Mouse (Mus musculus) midbrain, embryonic 14.5 days (tissue): ENCODE data around the gene Slc25a18. TPM values are rescaled to one million over a fixed set of nuclear protein-coding genes. Genes with fewer than 3 reads are reported as not detected.

ENCODE experiments used
- ATAC-seq: fragments of 200-750 bp; cut with Nextera tagmentation; 2 replicates; pipeline ENCODE4 v1.8.0; 2017; ENCODE audit warnings: moderate number of reproducible peaks, moderate library complexity; ENCODE audit not compliant: low FRiP score, low TSS enrichment
- DNase-seq: peaks from one replicate; pipeline ENCODE4 v3.0.0-alpha.2; 2015
- H3K27ac ChIP-seq: fragments of 300-500 bp; sonication (generic); replicated peaks from 2 replicates; pipeline ENCODE4 v1.5.1; 2014; ENCODE audit warnings: mild to moderate bottlenecking, low read depth, low read length, moderate library complexity
- H3K27me3 ChIP-seq: fragments of 300-500 bp; sonication (generic); 2 replicates; pipeline ENCODE4 v1.6.1; 2014; ENCODE audit warnings: low read length, control low read depth, mixed read lengths; ENCODE audit not compliant: control insufficient read depth, insufficient read depth
- H3K36me3 ChIP-seq: fragments of 300-500 bp; sonication (generic); 2 replicates; pipeline ENCODE4 v1.6.1; 2014; ENCODE audit warnings: low read length, control low read depth; ENCODE audit not compliant: control insufficient read depth, insufficient read depth
- H3K4me1 ChIP-seq: fragments of 300-500 bp; sonication (generic); 2 replicates; pipeline ENCODE4 v1.6.1; 2014; ENCODE audit warnings: mild to moderate bottlenecking, antibody characterized with exemption, low read length, control low read depth; ENCODE audit not compliant: control insufficient read depth, insufficient read depth
- H3K4me2 ChIP-seq: fragments of 300-500 bp; sonication (generic); 2 replicates; pipeline ENCODE4 v1.6.1; 2014; ENCODE audit warnings: mild to moderate bottlenecking, low read length, moderate library complexity
- H3K4me3 ChIP-seq: fragments of 300-500 bp; sonication (generic); replicated peaks from 2 replicates; pipeline ENCODE4 v1.5.1; 2014; ENCODE audit warnings: low read depth, low read length
- H3K9ac ChIP-seq: fragments of 300-500 bp; sonication (generic); replicated peaks from 2 replicates; pipeline ENCODE4 v1.6.1; 2014; ENCODE audit warnings: mild to moderate bottlenecking, low read length, moderate library complexity
- H3K9me3 ChIP-seq: fragments of 300-500 bp; sonication (generic); 2 replicates; pipeline ENCODE4 v1.6.1; 2016; ENCODE audit warnings: low read length, control low read depth, mixed read lengths; ENCODE audit not compliant: control insufficient read depth
- WGBS: fragments of 180-500 bp; shearing (Covaris S2); extraction: QIAGEN DNeasy Blood & Tissue Kit; methylation state at CpG from one replicate; pipeline ENCODE4 v1.1.7; 2014; 5-methylcytosine and 5-hydroxymethylcytosine counted together
- polyA plus RNA-seq: library from polyadenylated mRNA; unstranded; fragments of >200 nt; fragmentation: Nextera tagmentation; extraction: Ambion mirVana; gene quantifications from 2 replicates; pipeline ENCODE4 v1.2.1, GENCODE M21; 2014

Slc25a18 gene
- polyA plus RNA-seq, 1 experiment from 2014 or later: 8.3 TPM

DNA sequence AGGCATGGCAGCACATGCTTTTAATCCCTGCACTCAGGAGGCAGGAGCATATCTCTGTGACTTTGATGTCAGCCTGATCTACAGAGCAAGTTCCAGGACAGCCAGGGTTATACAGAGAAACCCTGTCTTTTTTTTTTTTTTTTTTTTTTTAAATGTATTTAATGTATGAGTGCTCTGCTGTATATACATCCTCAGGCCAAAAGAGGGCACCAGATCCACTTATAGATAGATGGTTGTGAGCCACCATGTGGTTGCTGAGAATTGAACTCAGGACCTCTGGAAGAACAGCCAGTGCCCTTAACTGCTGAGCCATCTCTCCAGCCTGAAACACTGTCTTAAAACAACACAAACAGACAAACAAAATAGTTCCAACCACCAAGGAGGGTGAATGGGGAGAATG lies 15.5 kb downstream of the Slc25a18 start:
- H3K27me3 ChIP-seq: no peaks in the 10 kb centered on the region
- no peaks in the 10 kb centered on the region for H3K9me3 ChIP-seq
- H3K36me3 ChIP-seq: peaks cover 24% of the 10 kb centered on the region
- H3K4me2 ChIP-seq: no peak overlapping the region
- no peak overlapping the region for H3K9ac ChIP-seq
- H3K4me3 ChIP-seq: no peak overlapping the region
- peaks cover 6% of the 10 kb centered on the region; the same call in 1 of the 2 replicates for H3K4me1 ChIP-seq
- peak; percentile 54 for DNase-seq
- ATAC-seq: no peak
- no peak overlapping the region for H3K27ac ChIP-seq

- Histone ChIP-seq H3K4me2 (no peak overlapping the region), H3K9ac (no peak overlapping the region)
- 87% methylated on average over 11 of the region's 11 CpGs for WGBS
These were observed 16.8 kb downstream of the Slc25a18 start for GRCm38 (mm10) chr6:120790153-120790552.

DNA sequence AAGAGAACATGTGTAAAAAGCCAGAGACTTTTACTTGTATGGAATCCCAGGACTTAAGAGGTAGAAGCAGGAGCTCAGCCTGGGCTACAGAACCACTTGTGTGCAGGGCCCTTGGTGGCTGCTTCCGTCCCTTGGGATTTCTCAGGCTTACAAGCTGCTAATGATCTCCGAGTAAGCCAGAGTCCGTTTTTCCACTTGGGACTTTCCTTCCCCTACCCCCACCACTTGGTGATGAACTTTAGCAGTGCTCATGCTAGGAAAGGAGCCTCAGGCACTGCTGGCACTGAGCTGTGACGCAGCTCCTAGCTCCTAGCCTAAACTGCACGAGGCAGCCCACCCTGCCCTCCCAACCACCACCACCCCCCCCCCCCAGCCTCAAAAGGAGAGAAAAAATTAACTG lies 17.3 kb downstream of the Slc25a18 start:
- 74% methylated on average over 5 of the region's 5 CpGs for WGBS
- Histone ChIP-seq H3K4me2 (no peak overlapping the region), H3K9me3 (no peaks in the 10 kb centered on the region), H3K9ac (no peak overlapping the region), H3K27ac (no peak overlapping the region), H3K4me3 (no peak overlapping the region), H3K27me3 (no peaks in the 10 kb centered on the region), H3K4me1 (no peaks in the 10 kb centered on the region), H3K36me3 (peaks cover 42% of the 10 kb centered on the region)
- DNase-seq (no peak), ATAC-seq (no peak)

More at GRCm38 (mm10) chr6:120790153-120790552, 16.8 kb downstream of the Slc25a18 start:
- Histone ChIP-seq H3K4me3 (no peak overlapping the region), H3K36me3 (peaks cover 37% of the 10 kb centered on the region), H3K27me3 (no peaks in the 10 kb centered on the region), H3K27ac (no peak overlapping the region), H3K9me3 (no peaks in the 10 kb centered on the region), H3K4me1 (no peaks in the 10 kb centered on the region)
- DNase-seq (no peak), ATAC-seq (no peak)

DNA sequence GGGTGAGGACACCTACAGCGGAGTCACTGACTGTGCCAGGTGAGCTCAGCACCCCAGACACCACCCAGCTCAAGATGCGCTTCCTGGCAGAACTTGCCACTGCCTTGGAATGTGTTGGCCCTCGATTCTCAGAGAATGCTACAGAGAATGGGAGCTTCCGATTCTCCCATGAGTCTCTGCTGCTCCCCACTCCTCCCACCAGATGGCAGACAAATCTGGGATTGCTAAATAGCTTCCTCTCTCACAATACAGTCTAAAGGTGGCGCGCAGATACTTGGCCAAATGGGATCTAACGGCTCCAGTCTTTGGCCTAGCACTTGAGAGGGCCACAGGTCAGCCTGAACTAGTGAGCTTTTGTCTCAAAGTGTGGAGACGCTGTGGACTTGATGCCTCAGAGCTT lies 19.6 kb downstream of the Slc25a18 start:
- H3K36me3 ChIP-seq: peaks cover 65% of the 10 kb centered on the region
- no peaks in the 10 kb centered on the region for H3K27me3 ChIP-seq
- no peaks in the 10 kb centered on the region for H3K9me3 ChIP-seq
- no peak overlapping the region for H3K4me3 ChIP-seq
- no peaks in the 10 kb centered on the region for H3K4me1 ChIP-seq
- WGBS: 87% methylated on average over 8 of the region's 8 CpGs
- ATAC-seq (no peak), DNase-seq (no peak)
- no peak overlapping the region for H3K4me2 ChIP-seq
- H3K27ac ChIP-seq: no peak overlapping the region
- no peak overlapping the region for H3K9ac ChIP-seq

GRCm38 (mm10) chr6:120795422-120796086 lies 22.2 kb downstream of the Slc25a18 start:
- no peak for DNase-seq
- no peaks in the 10 kb centered on the region for H3K4me1 ChIP-seq
- no peak for ATAC-seq
- H3K36me3 ChIP-seq: peaks cover 91% of the 10 kb centered on the region
- H3K9me3 ChIP-seq: no peaks in the 10 kb centered on the region
- no peak overlapping the region for H3K27ac ChIP-seq
- no peaks in the 10 kb centered on the region for H3K27me3 ChIP-seq
- 94% methylated on average over 5 of the region's 5 CpGs for WGBS
- H3K9ac ChIP-seq: no peak overlapping the region
- H3K4me2 ChIP-seq: no peak overlapping the region
- H3K4me3 ChIP-seq: no peak overlapping the region

DNA sequence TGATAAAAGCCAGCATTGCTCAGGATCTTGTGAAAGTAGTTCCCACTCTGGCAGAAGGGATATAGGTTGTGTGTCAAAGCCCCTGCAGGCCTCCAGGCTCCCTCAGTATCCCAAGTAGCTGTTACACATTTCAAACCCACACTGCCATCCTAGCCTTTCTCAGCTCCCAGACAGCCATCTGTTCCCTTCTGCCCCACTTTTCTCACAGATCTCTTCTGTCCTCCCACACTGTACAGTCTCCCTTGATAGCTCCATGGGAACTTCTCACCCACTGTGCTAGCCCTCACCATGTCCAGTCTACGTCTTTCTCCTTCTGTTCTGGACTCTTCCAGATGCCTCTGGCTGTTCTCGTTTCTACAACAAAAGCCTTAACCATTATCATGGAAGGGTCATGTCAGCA lies 22.7 kb downstream of the Slc25a18 start:
- Histone ChIP-seq H3K9ac (no peak overlapping the region), H3K4me1 (no peaks in the 10 kb centered on the region), H3K36me3 (peaks cover 96% of the 10 kb centered on the region), H3K4me2 (no peak overlapping the region), H3K27ac (no peak overlapping the region), H3K4me3 (no peak overlapping the region), H3K27me3 (no peaks in the 10 kb centered on the region), H3K9me3 (no peaks in the 10 kb centered on the region)
- DNase-seq (no peak), ATAC-seq (no peak)
- WGBS: 92% methylated on average over 2 of the region's 2 CpGs

GRCm38 (mm10) chr6:120798019-120798418 lies 24.6 kb downstream of the Slc25a18 start:
- DNase-seq: no peak
- Histone ChIP-seq H3K4me3 (no peak overlapping the region), H3K9ac (no peak overlapping the region), H3K27ac (no peak overlapping the region), H3K27me3 (no peaks in the 10 kb centered on the region), H3K4me1 (no peaks in the 10 kb centered on the region), H3K36me3 (peaks cover 98% of the 10 kb centered on the region), H3K9me3 (no peaks in the 10 kb centered on the region), H3K4me2 (no peak overlapping the region)
- no peak for ATAC-seq
- WGBS: 92% methylated on average over 7 of the region's 7 CpGs

DNA sequence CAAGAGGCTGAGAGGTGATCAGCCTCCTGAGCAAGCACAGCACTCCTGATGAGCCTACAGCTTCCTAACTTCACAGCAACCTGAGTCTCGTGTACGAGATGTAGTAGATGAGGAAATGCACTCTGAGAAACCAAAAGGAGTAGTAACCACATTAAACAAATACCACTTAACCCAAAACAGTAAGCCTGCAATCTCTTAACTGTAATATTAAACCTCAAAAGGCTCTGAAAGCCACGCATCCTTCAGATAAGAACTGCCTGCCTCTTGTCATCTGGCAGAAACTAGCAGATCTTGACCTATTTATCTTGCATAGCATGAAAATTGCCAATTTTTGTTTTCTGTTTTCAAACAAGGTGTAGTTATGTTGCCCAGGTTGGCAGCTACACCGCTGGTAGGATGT lies 25.5 kb downstream of the Slc25a18 start:
- no peak for ATAC-seq
- Histone ChIP-seq H3K4me1 (no peaks in the 10 kb centered on the region), H3K9me3 (no peaks in the 10 kb centered on the region), H3K9ac (no peak overlapping the region), H3K4me3 (no peak overlapping the region), H3K27ac (no peak overlapping the region), H3K27me3 (no peaks in the 10 kb centered on the region), H3K4me2 (no peak overlapping the region), H3K36me3 (peaks cover 98% of the 10 kb centered on the region)
- no peak for DNase-seq
- 92% methylated on average over 4 of the region's 4 CpGs for WGBS

DNA sequence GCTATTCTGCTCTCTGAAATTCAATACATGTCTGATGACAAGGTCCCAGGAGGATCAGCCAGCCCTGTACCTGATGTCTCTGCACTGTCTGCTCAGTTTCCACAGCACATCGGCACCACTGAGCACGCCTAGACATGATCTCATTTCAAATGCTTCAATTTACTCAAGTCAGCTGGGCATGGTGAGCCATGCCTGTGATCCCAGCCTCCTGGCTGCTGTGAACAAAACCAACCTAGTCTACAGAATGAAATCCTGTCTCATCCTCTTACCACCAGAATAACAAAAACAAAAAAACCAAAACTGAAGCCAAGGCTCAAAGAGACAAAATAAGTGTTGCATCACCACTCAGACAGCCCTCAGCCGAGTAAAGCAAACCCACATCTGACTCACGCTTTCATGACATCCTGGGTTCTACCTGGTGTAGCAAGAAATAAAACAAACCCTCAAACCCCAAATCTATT lies 26.2 kb downstream of the Slc25a18 start:
- no peaks in the 10 kb centered on the region for H3K27me3 ChIP-seq
- no peaks in the 10 kb centered on the region for H3K9me3 ChIP-seq
- no peaks in the 10 kb centered on the region for H3K4me1 ChIP-seq
- ATAC-seq (no peak), DNase-seq (no peak)
- 91% methylated on average over 4 of the region's 4 CpGs for WGBS
- H3K36me3 ChIP-seq: peaks cover 98% of the 10 kb centered on the region
- no peak overlapping the region for H3K27ac ChIP-seq
- no peak overlapping the region for H3K4me2 ChIP-seq
- H3K4me3 ChIP-seq: no peak overlapping the region
- H3K9ac ChIP-seq: no peak overlapping the region
